Mouse (Mus musculus): ENCODE measurements around the gene Slc25a45. TPM values are rescaled to one million over a fixed set of nuclear protein-coding genes. Genes with fewer than 3 reads are reported as not detected.
A peak's percentile ranks its signal among the peaks of the same experiment; 100 is the strongest.

Gene Slc25a45
- polyA plus RNA-seq, 1 experiment from 2014 or later: 9.1 TPM

GRCm38 (mm10) chr19:5868096-5868495, 9.5 kb upstream of the Slc25a45 start:
- ATAC-seq (no peak), DNase-seq (no peak)
- H3K9ac ChIP-seq (replicated peaks): no peak overlapping the region
- WGBS (ENCODE audit: insufficient replicate concordance): 74% methylated on average over 6 of the region's 6 CpGs
- no peak overlapping the region for H3K4me2 ChIP-seq (ENCODE audit: low read depth, low read length)
- H3K4me3 ChIP-seq (ENCODE audit: low read depth, low read length): no peak overlapping the region
- TF ChIP-seq CTCF (IDR thresholded peaks at IDR 0.05; ENCODE audit: low read depth) (no peak), EP300 (IDR thresholded peaks at IDR 0.05; ENCODE audit: low read depth) (no peak)
- no peak overlapping the region for H3K27ac ChIP-seq (ENCODE audit: low read depth)
- H3K27me3 ChIP-seq (ENCODE audit: insufficient read depth, low read length): no peaks in the 10 kb centered on the region
- H3K36me3 ChIP-seq (replicated peaks; ENCODE audit: insufficient read depth, low read length): peaks cover 64% of the 10 kb centered on the region
- H3K9me3 ChIP-seq (ENCODE audit: low read length): no peaks in the 10 kb centered on the region
- peaks cover 19% of the 10 kb centered on the region for H3K4me1 ChIP-seq (ENCODE audit: insufficient read depth)

- DNase-seq (no peak), ATAC-seq (peak; percentile 36)
- H3K4me3 ChIP-seq (ENCODE audit: low read depth, low read length): no peak overlapping the region
- peaks cover 41% of the 10 kb centered on the region for H3K4me1 ChIP-seq (ENCODE audit: insufficient read depth)
- H3K4me2 ChIP-seq (ENCODE audit: low read depth, low read length): peak overlapping the region; percentile 38
- H3K9ac ChIP-seq (replicated peaks): peak overlapping the region; percentile 16
- no peak for TF ChIP-seq CTCF (IDR thresholded peaks at IDR 0.05; ENCODE audit: low read depth)
- H3K36me3 ChIP-seq (replicated peaks; ENCODE audit: insufficient read depth, low read length): peaks cover 41% of the 10 kb centered on the region
- WGBS (ENCODE audit: insufficient replicate concordance): 24% methylated on average over 7 of the region's 7 CpGs
- no peaks in the 10 kb centered on the region for H3K27me3 ChIP-seq (ENCODE audit: insufficient read depth, low read length)
- no peaks in the 10 kb centered on the region for H3K9me3 ChIP-seq (ENCODE audit: low read length)
- H3K27ac ChIP-seq (ENCODE audit: low read depth): peak overlapping the region; percentile 66
Measured at GRCm38 (mm10) chr19:5871273-5871672, 6.3 kb upstream of the Slc25a45 start.

- Histone ChIP-seq H3K4me3 (ENCODE audit: low read depth, low read length) (no peak overlapping the region), H3K9me3 (ENCODE audit: low read length) (no peaks in the 10 kb centered on the region), H3K27ac (ENCODE audit: low read depth) (peak overlapping the region; percentile 66), H3K27me3 (ENCODE audit: insufficient read depth, low read length) (no peaks in the 10 kb centered on the region), H3K36me3 (replicated peaks; ENCODE audit: insufficient read depth, low read length) (peaks cover 41% of the 10 kb centered on the region), H3K9ac (replicated peaks) (peak overlapping the region; percentile 16; the same call in 1 of the 2 replicates), H3K4me1 (ENCODE audit: insufficient read depth) (peaks cover 41% of the 10 kb centered on the region), H3K4me2 (ENCODE audit: low read depth, low read length) (peak overlapping the region; percentile 38)
- 47% methylated on average over 6 of the region's 6 CpGs for WGBS (ENCODE audit: insufficient replicate concordance)
- ATAC-seq (no peak), DNase-seq (no peak)
- TF ChIP-seq EP300 (IDR thresholded peaks at IDR 0.05; ENCODE audit: low read depth) (no peak), CTCF (IDR thresholded peaks at IDR 0.05; ENCODE audit: low read depth) (no peak)
Measured at GRCm38 (mm10) chr19:5871683-5872082, 5.9 kb upstream of the Slc25a45 start.

GRCm38 (mm10) chr19:5872528-5872927, 5.1 kb upstream of the Slc25a45 start:
- ATAC-seq (no peak), DNase-seq (no peak)
- Histone ChIP-seq H3K36me3 (replicated peaks; ENCODE audit: insufficient read depth, low read length) (peaks cover 34% of the 10 kb centered on the region), H3K4me2 (ENCODE audit: low read depth, low read length) (peak overlapping the region; percentile 94), H3K27ac (ENCODE audit: low read depth) (peak overlapping the region; percentile 66), H3K4me1 (ENCODE audit: insufficient read depth) (peaks cover 48% of the 10 kb centered on the region), H3K9me3 (ENCODE audit: low read length) (no peaks in the 10 kb centered on the region), H3K9ac (replicated peaks) (no peak overlapping the region), H3K27me3 (ENCODE audit: insufficient read depth, low read length) (no peaks in the 10 kb centered on the region), H3K4me3 (ENCODE audit: low read depth, low read length) (peak overlapping the region; percentile 8; the same call in 1 of the 2 replicates)
- TF ChIP-seq EP300 (IDR thresholded peaks at IDR 0.05; ENCODE audit: low read depth) (no peak), CTCF (IDR thresholded peaks at IDR 0.05; ENCODE audit: low read depth) (no peak)
- WGBS (ENCODE audit: insufficient replicate concordance): 50% methylated on average over 4 of the region's 4 CpGs

GRCm38 (mm10) chr19:5872931-5873556, 4.6 kb upstream of the Slc25a45 start:
- Histone ChIP-seq H3K9ac (replicated peaks) (no peak overlapping the region; the same call in 1 of the 2 replicates), H3K27me3 (ENCODE audit: insufficient read depth, low read length) (no peaks in the 10 kb centered on the region), H3K36me3 (replicated peaks; ENCODE audit: insufficient read depth, low read length) (peaks cover 29% of the 10 kb centered on the region), H3K27ac (ENCODE audit: low read depth) (peak overlapping the region; percentile 52), H3K9me3 (ENCODE audit: low read length) (no peaks in the 10 kb centered on the region), H3K4me3 (ENCODE audit: low read depth, low read length) (peak overlapping the region; percentile 8; the same call in 1 of the 2 replicates), H3K4me2 (ENCODE audit: low read depth, low read length) (peak overlapping the region; percentile 94), H3K4me1 (ENCODE audit: insufficient read depth) (peaks cover 53% of the 10 kb centered on the region)
- DNase-seq (no peak), ATAC-seq (no peak)
- WGBS (ENCODE audit: insufficient replicate concordance): 57% methylated on average over 19 of the region's 19 CpGs
- TF ChIP-seq EP300 (IDR thresholded peaks at IDR 0.05; ENCODE audit: low read depth): no peak
- TF ChIP-seq CTCF (IDR thresholded peaks at IDR 0.05; ENCODE audit: low read depth): no peak

- peaks cover 15% of the 10 kb centered on the region for H3K36me3 ChIP-seq (replicated peaks; ENCODE audit: insufficient read depth, low read length)
- H3K27ac ChIP-seq (ENCODE audit: low read depth): peak overlapping the region; percentile 41; the same call in 1 of the 2 replicates
- 9% methylated on average over 13 of the region's 13 CpGs for WGBS (ENCODE audit: insufficient replicate concordance)
- TF ChIP-seq CTCF (IDR thresholded peaks at IDR 0.05; ENCODE audit: low read depth) (no peak), EP300 (IDR thresholded peaks at IDR 0.05; ENCODE audit: low read depth) (no peak)
- H3K9ac ChIP-seq (replicated peaks): peak overlapping the region; percentile 87
- no peaks in the 10 kb centered on the region for H3K9me3 ChIP-seq (ENCODE audit: low read length)
- DNase-seq (no peak), ATAC-seq (no peak)
- peak overlapping the region; percentile 89 for H3K4me3 ChIP-seq (ENCODE audit: low read depth, low read length)
- peak overlapping the region; percentile 94 for H3K4me2 ChIP-seq (ENCODE audit: low read depth, low read length)
- H3K27me3 ChIP-seq (ENCODE audit: insufficient read depth, low read length): no peaks in the 10 kb centered on the region
- peaks cover 64% of the 10 kb centered on the region for H3K4me1 ChIP-seq (ENCODE audit: insufficient read depth)
Measured at GRCm38 (mm10) chr19:5874391-5874968, 3.1 kb upstream of the Slc25a45 start.

Measured in liver, postnatal 0 days (tissue).